In genomic region chr17:94054436-94055060, GRCm38 (mm10) we compare ENCODE assay signal across 25 mouse cellular contexts.
DNase-seq lines count a peak whose midpoint lies in the region; ATAC-seq lines count a peak whose summit lies in the region.
"Had no signal": no experiment of that assay in that cellular context is flagged by ENCODE, and none has a peak within 500 bp of the region (broad histone marks: within the 10 kb centered on the region; RNA-seq: fewer than 3 reads in every experiment).

No protein-coding gene starts in this region.

- 66% methylated on average over 3 of the region's 3 CpGs for WGBS in forebrain, embryonic 13.5 days
- WGBS in forebrain, embryonic 12.5 days: 75% methylated on average over 3 of the region's 3 CpGs
- 86% methylated on average over 3 of the region's 3 CpGs for WGBS in hindbrain, embryonic 10.5 days

- ATAC-seq in forebrain, embryonic 13.5 days: peak; percentile 80; the same call in 1 of the 2 replicates
- ATAC-seq in forebrain, embryonic 12.5 days (ENCODE audit: low FRiP score): no peak
- ATAC-seq: activated CD4-positive, CD25-positive, alpha-beta regulatory T cell, adult 4 months had no signal

- no peaks in the 10 kb centered on the region for H3K9me3 ChIP-seq in forebrain, embryonic 13.5 days (replicated peaks)
- H3K9me3 ChIP-seq in forebrain, embryonic 12.5 days: no peaks in the 10 kb centered on the region
- no peaks in the 10 kb centered on the region for H3K9me3 ChIP-seq in hindbrain, embryonic 10.5 days
- H3K9me3 ChIP-seq: embryonic facial prominence, embryonic 13.5 days; limb, embryonic 13.5 days; lung, embryonic 15.5 days; neural tube, embryonic 12.5 days had no signal

- no peak overlapping the region for H3K4me3 ChIP-seq in forebrain, embryonic 13.5 days
- no peak overlapping the region for H3K4me3 ChIP-seq in forebrain, embryonic 12.5 days (replicated peaks)
- H3K4me3 ChIP-seq in hindbrain, embryonic 10.5 days: no peak overlapping the region
- H3K4me3 ChIP-seq: embryonic facial prominence, embryonic 13.5 days; limb, embryonic 13.5 days; lung, embryonic 15.5 days; myocyte; neural tube, embryonic 12.5 days had no signal

- no peak overlapping the region for H3K27ac ChIP-seq in forebrain, embryonic 13.5 days
- H3K27ac ChIP-seq in forebrain, embryonic 12.5 days: no peak overlapping the region
- no peak overlapping the region for H3K27ac ChIP-seq in hindbrain, embryonic 10.5 days
- H3K27ac ChIP-seq: embryonic facial prominence, embryonic 13.5 days; hindbrain, embryonic 14.5 days; limb, embryonic 13.5 days; lung, embryonic 15.5 days; neural tube, embryonic 12.5 days had no signal

- no peaks in the 10 kb centered on the region for H3K27me3 ChIP-seq in forebrain, embryonic 13.5 days
- no peaks in the 10 kb centered on the region for H3K27me3 ChIP-seq in forebrain, embryonic 12.5 days
- no peaks in the 10 kb centered on the region for H3K27me3 ChIP-seq in hindbrain, embryonic 10.5 days (ENCODE audit: insufficient read depth, poor library complexity, severe bottlenecking)
- H3K27me3 ChIP-seq: CH12.LX; embryonic facial prominence, embryonic 13.5 days; limb, embryonic 13.5 days; lung, embryonic 15.5 days; neural tube, embryonic 12.5 days had no signal

- no peaks in the 10 kb centered on the region for H3K36me3 ChIP-seq in forebrain, embryonic 13.5 days (ENCODE audit: poor library complexity, severe bottlenecking)
- H3K36me3 ChIP-seq in forebrain, embryonic 12.5 days (replicated peaks): no peaks in the 10 kb centered on the region
- no peaks in the 10 kb centered on the region for H3K36me3 ChIP-seq in hindbrain, embryonic 10.5 days
- H3K36me3 ChIP-seq: embryonic facial prominence, embryonic 13.5 days; limb, embryonic 13.5 days; lung, embryonic 15.5 days; neural tube, embryonic 12.5 days had no signal

- no peaks in the 10 kb centered on the region for H3K4me1 ChIP-seq in forebrain, embryonic 13.5 days
- H3K4me1 ChIP-seq in forebrain, embryonic 12.5 days: no peaks in the 10 kb centered on the region
- H3K4me1 ChIP-seq in hindbrain, embryonic 10.5 days (replicated peaks): no peaks in the 10 kb centered on the region
- H3K4me1 ChIP-seq: embryonic facial prominence, embryonic 13.5 days; limb, embryonic 13.5 days; lung, embryonic 15.5 days; neural tube, embryonic 12.5 days had no signal

- peak; percentile 45 for DNase-seq in brain, adult 2 months (ENCODE audit: low read depth, low spot score)
- peak; percentile 37 to 84 for DNase-seq in layer of hippocampus, adult 18-20 months (ENCODE audit: low spot score in 2 of 2)
- DNase-seq in layer of hippocampus, postnatal 14 days (ENCODE audit: low spot score in 2 of 2): peak; percentile 7 to 87
- no peak for DNase-seq in spleen, postnatal 4 days (ENCODE audit: low spot score in 2 of 2)
- DNase-seq in hindbrain, embryonic 10.5 days (ENCODE audit: low spot score): no peak
- DNase-seq: adrenal gland, adult 2 months; cerebellum, adult 11-12 months; cerebellum, adult 9-11 months; embryo, embryonic 11 days; gastrocnemius, postnatal 10 days; heart, postnatal 36 days; kidney, adult 11 months; kidney, postnatal 14 days had no signal

- H3K9ac ChIP-seq in forebrain, embryonic 13.5 days: no peak overlapping the region
- H3K9ac ChIP-seq in forebrain, embryonic 12.5 days: no peak overlapping the region
- H3K9ac ChIP-seq: embryonic facial prominence, embryonic 13.5 days; hindbrain, embryonic 14.5 days; limb, embryonic 13.5 days; lung, embryonic 15.5 days; neural tube, embryonic 12.5 days had no signal

- no peak overlapping the region for H3K4me2 ChIP-seq in forebrain, embryonic 13.5 days
- H3K4me2 ChIP-seq in forebrain, embryonic 12.5 days: no peak overlapping the region
- H3K4me2 ChIP-seq: embryonic facial prominence, embryonic 13.5 days; hindbrain, embryonic 14.5 days; limb, embryonic 13.5 days; liver, embryonic 11.5 days; lung, embryonic 15.5 days; midbrain, embryonic 11.5 days; neural tube, embryonic 12.5 days had no signal

Comparison
In these comparisons a context has a peak if more than half of its experiments do, and no peak if none do; other contexts are left out.
1. DNase-seq: peak in brain, adult 2 months (single experiment), layer of hippocampus, adult 18-20 months (2 of 2) and layer of hippocampus, postnatal 14 days (2 of 2); none in spleen, postnatal 4 days (0 of 2) and hindbrain, embryonic 10.5 days (single experiment).